Mouse (Mus musculus): ENCODE data around the gene Prdm11. TPM values are rescaled to one million over a fixed set of nuclear protein-coding genes. Genes with fewer than 3 reads are reported as not detected.

Gene Prdm11
- total and polyA plus RNA-seq, 3 experiments, result 33.8 to 122 (median 87.1) TPM

GRCm38 (mm10) chr2:92982591-92983272 is 63.2 kb downstream of the Prdm11 start:
- H3K36me3 ChIP-seq (replicated peaks), result peaks cover 88% of the 10 kb centered on the region
- DNase-seq (ENCODE audit: low spot score) (peak; percentile 66), ATAC-seq (ENCODE audit: extremely low read depth, insufficient number of reproducible peaks, low FRiP score, poor library complexity, severe bottlenecking) (peak; percentile 32; the same call in 1 of the 2 replicates)
- peaks cover 87% of the 10 kb centered on the region for H3K4me1 ChIP-seq (ENCODE audit: insufficient read depth, low read depth, low read length)
- H3K4me3 ChIP-seq (ENCODE audit: low read depth, low read length), result peak overlapping the region; percentile 36; the same call in 1 of the 2 replicates
- no peak for TF ChIP-seq TAL1 (conservative IDR thresholded peaks at IDR 0.05; ENCODE audit: low read depth, low read length)
- TF ChIP-seq POLR2AphosphoS5 (IDR thresholded peaks at IDR 0.05; ENCODE audit: insufficient replicate concordance, low read depth, low read length), result no peak
- TF ChIP-seq GATA2 (IDR thresholded peaks at IDR 0.05; ENCODE audit: borderline replicate concordance, low read depth, low read length), result no peak
- TF ChIP-seq GATA1 (IDR thresholded peaks at IDR 0.05; ENCODE audit: borderline replicate concordance, low read length), result no peak
- no peak for TF ChIP-seq CTCF (IDR thresholded peaks at IDR 0.05; ENCODE audit: low read depth, low read length)
- no peaks in the 10 kb centered on the region for H3K9me3 ChIP-seq (replicated peaks)
- H3K27me3 ChIP-seq (ENCODE audit: insufficient read depth, low read length), result no peaks in the 10 kb centered on the region

- no peak for ATAC-seq (ENCODE audit: extremely low read depth, insufficient number of reproducible peaks, low FRiP score, poor library complexity, severe bottlenecking)
- TF ChIP-seq GATA2 (IDR thresholded peaks at IDR 0.05; ENCODE audit: borderline replicate concordance, low read depth, low read length) (no peak), GATA1 (IDR thresholded peaks at IDR 0.05; ENCODE audit: borderline replicate concordance, low read length) (no peak), POLR2AphosphoS5 (IDR thresholded peaks at IDR 0.05; ENCODE audit: insufficient replicate concordance, low read depth, low read length) (no peak), TAL1 (conservative IDR thresholded peaks at IDR 0.05; ENCODE audit: low read depth, low read length) (no peak), CTCF (IDR thresholded peaks at IDR 0.05; ENCODE audit: low read depth, low read length) (no peak)
- H3K27me3 ChIP-seq (ENCODE audit: insufficient read depth, low read length), result no peaks in the 10 kb centered on the region
- DNase-seq (ENCODE audit: low spot score), result no peak
- H3K4me1 ChIP-seq (ENCODE audit: insufficient read depth, low read depth, low read length), result peaks cover 64% of the 10 kb centered on the region
- no peaks in the 10 kb centered on the region for H3K9me3 ChIP-seq (replicated peaks)
- peak overlapping the region; percentile 29; the same call in 1 of the 2 replicates for H3K4me3 ChIP-seq (ENCODE audit: low read depth, low read length)
- peaks cover 85% of the 10 kb centered on the region for H3K36me3 ChIP-seq (replicated peaks)
Measured at GRCm38 (mm10) chr2:92980165-92980564, 65.8 kb downstream of the Prdm11 start.

DNA sequence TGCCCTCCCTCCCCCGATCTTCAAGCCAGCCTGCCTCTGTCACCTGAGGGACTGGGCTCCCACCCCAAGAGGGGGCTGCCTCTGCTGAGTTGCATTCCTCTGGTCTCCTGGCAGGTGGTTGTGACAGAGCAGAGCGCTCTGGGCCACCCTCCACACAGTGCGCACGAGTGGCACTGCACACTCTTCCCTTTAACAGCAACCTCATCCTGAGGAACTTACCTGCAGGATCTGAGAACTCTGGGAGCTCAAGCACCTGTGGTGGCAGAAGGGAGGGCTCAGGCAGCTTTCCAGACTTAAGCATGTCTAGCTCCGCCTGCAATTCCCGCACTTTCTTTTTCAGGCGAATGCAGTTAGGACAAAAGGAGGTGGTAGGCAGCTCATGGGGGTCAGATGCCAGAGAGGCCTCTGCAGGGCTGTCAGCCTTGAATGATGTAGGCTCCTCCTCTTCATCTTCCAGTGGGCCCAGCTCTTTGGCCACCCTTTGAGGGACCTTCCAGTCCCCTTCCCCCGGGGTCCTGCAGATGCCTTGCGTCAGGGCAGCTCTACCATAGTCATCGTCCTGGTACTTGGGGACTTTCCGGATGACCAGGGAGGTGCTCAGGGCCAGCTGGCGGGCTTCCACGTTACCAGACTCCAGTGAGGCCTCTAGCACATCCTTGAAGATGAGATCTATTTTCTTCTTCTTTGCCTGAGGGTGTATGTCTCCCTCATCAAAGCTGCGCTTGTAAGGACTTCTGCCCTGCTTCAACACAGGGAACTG is 70.8 kb downstream of the Prdm11 start:
- Histone ChIP-seq H3K27me3 (ENCODE audit: insufficient read depth, low read length) (no peaks in the 10 kb centered on the region), H3K9me3 (replicated peaks) (peaks cover 18% of the 10 kb centered on the region), H3K4me1 (ENCODE audit: insufficient read depth, low read depth, low read length) (peaks cover 52% of the 10 kb centered on the region), H3K4me3 (ENCODE audit: low read depth, low read length) (no peak overlapping the region), H3K36me3 (replicated peaks) (peaks cover 85% of the 10 kb centered on the region)
- ATAC-seq (ENCODE audit: extremely low read depth, insufficient number of reproducible peaks, low FRiP score, poor library complexity, severe bottlenecking) (no peak), DNase-seq (ENCODE audit: low spot score) (no peak)
- TF ChIP-seq POLR2AphosphoS5 (IDR thresholded peaks at IDR 0.05; ENCODE audit: insufficient replicate concordance, low read depth, low read length) (no peak), CTCF (IDR thresholded peaks at IDR 0.05; ENCODE audit: low read depth, low read length) (no peak), GATA1 (IDR thresholded peaks at IDR 0.05; ENCODE audit: borderline replicate concordance, low read length) (no peak), GATA2 (IDR thresholded peaks at IDR 0.05; ENCODE audit: borderline replicate concordance, low read depth, low read length) (no peak), TAL1 (conservative IDR thresholded peaks at IDR 0.05; ENCODE audit: low read depth, low read length) (no peak)

DNA sequence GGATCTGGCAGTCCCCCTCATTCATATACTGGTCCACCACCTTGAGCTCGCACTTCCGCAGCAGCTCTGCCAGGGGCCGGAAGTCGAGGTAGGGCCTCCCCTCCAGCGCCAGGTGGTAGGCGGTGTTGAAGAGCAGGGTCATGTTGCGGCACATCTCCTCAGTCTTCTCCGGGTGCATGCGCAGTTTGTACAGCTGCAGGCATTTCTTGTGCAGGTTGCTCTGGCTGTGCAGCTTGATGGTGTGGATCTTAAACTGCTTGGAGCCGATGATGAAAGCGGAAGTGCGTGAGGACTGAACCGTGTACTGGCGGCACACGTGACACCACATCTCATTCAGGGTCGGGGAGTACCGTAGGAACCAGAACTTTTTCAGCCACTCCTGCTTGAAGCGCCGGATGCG is 72.3 kb downstream of the Prdm11 start:
- Histone ChIP-seq H3K4me3 (ENCODE audit: low read depth, low read length) (peak overlapping the region; percentile 18; the same call in 1 of the 2 replicates), H3K9me3 (replicated peaks) (peaks cover 18% of the 10 kb centered on the region), H3K36me3 (replicated peaks) (peaks cover 82% of the 10 kb centered on the region), H3K27me3 (ENCODE audit: insufficient read depth, low read length) (no peaks in the 10 kb centered on the region), H3K4me1 (ENCODE audit: insufficient read depth, low read depth, low read length) (peaks cover 53% of the 10 kb centered on the region)
- no peak for DNase-seq (ENCODE audit: low spot score)
- no peak for TF ChIP-seq GATA1 (IDR thresholded peaks at IDR 0.05; ENCODE audit: borderline replicate concordance, low read length)
- no peak for TF ChIP-seq POLR2AphosphoS5 (IDR thresholded peaks at IDR 0.05; ENCODE audit: insufficient replicate concordance, low read depth, low read length)
- TF ChIP-seq CTCF (IDR thresholded peaks at IDR 0.05; ENCODE audit: low read depth, low read length), result no peak
- TF ChIP-seq TAL1 (conservative IDR thresholded peaks at IDR 0.05; ENCODE audit: low read depth, low read length), result no peak
- TF ChIP-seq GATA2 (IDR thresholded peaks at IDR 0.05; ENCODE audit: borderline replicate concordance, low read depth, low read length), result no peak
- ATAC-seq (ENCODE audit: extremely low read depth, insufficient number of reproducible peaks, low FRiP score, poor library complexity, severe bottlenecking), result no peak

DNA sequence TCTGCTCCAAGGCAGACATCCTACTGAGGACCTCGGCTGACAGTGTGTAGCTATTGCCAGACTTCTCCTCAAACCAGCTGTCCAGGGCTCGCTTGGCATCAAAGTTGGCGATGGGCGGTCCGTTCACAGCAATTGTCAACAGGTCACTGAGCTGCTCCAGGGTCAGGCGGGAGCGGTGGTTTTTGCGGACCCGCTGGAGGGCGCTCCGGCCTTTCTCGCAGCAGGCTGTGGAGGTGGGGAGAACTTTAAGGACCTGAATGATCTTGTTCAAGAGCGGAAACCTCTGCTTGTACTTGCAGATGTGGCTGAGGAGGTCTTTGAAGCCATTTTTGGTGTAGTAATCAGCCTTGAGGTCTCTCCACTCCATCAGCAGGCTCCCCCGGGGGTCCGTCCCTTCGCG is 73.9 kb downstream of the Prdm11 start:
- ATAC-seq (ENCODE audit: extremely low read depth, insufficient number of reproducible peaks, low FRiP score, poor library complexity, severe bottlenecking), result no peak
- DNase-seq (ENCODE audit: low spot score), result no peak
- Histone ChIP-seq H3K36me3 (replicated peaks) (peaks cover 76% of the 10 kb centered on the region), H3K9me3 (replicated peaks) (peaks cover 18% of the 10 kb centered on the region), H3K27me3 (ENCODE audit: insufficient read depth, low read length) (no peaks in the 10 kb centered on the region), H3K4me3 (ENCODE audit: low read depth, low read length) (peak overlapping the region; percentile 48; the same call in 1 of the 2 replicates), H3K4me1 (ENCODE audit: insufficient read depth, low read depth, low read length) (peaks cover 69% of the 10 kb centered on the region)
- no peak for TF ChIP-seq GATA1 (IDR thresholded peaks at IDR 0.05; ENCODE audit: borderline replicate concordance, low read length)
- TF ChIP-seq POLR2AphosphoS5 (IDR thresholded peaks at IDR 0.05; ENCODE audit: insufficient replicate concordance, low read depth, low read length), result no peak
- no peak for TF ChIP-seq CTCF (IDR thresholded peaks at IDR 0.05; ENCODE audit: low read depth, low read length)

DNA sequence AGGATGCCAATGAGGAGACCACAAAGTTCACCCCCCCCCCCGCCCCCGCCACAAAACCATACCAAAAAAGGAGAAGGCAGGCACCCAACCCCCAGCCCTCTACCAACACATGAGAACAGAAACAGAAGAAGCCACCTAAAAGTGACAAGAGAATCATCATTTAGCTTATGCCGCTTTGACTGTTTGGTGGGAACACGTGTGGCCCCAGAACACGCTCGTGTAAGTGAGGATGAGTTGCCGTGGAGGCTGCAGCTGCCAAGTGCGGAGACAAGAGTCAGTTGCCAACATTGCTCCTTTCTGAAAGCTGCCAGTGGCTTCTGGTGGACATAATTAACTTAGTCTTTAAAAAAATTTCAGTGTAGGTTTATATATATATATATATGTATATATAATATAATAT is 74.4 kb downstream of the Prdm11 start:
- TF ChIP-seq POLR2AphosphoS5 (IDR thresholded peaks at IDR 0.05; ENCODE audit: insufficient replicate concordance, low read depth, low read length), result no peak
- TF ChIP-seq GATA1 (IDR thresholded peaks at IDR 0.05; ENCODE audit: borderline replicate concordance, low read length), result no peak
- no peak for TF ChIP-seq GATA2 (IDR thresholded peaks at IDR 0.05; ENCODE audit: borderline replicate concordance, low read depth, low read length)
- TF ChIP-seq CTCF (IDR thresholded peaks at IDR 0.05; ENCODE audit: low read depth, low read length), result no peak
- no peak for TF ChIP-seq TAL1 (conservative IDR thresholded peaks at IDR 0.05; ENCODE audit: low read depth, low read length)
- peaks cover 73% of the 10 kb centered on the region for H3K36me3 ChIP-seq (replicated peaks)
- ATAC-seq (ENCODE audit: extremely low read depth, insufficient number of reproducible peaks, low FRiP score, poor library complexity, severe bottlenecking), result no peak
- no peaks in the 10 kb centered on the region for H3K27me3 ChIP-seq (ENCODE audit: insufficient read depth, low read length)
- peak overlapping the region; percentile 38; the same call in 1 of the 2 replicates for H3K4me3 ChIP-seq (ENCODE audit: low read depth, low read length)
- peaks cover 73% of the 10 kb centered on the region for H3K4me1 ChIP-seq (ENCODE audit: insufficient read depth, low read depth, low read length)
- peaks cover 18% of the 10 kb centered on the region for H3K9me3 ChIP-seq (replicated peaks)
- DNase-seq (ENCODE audit: low spot score), result peak; percentile 40

All from G1E (cell line).